Mouse (Mus musculus): ENCODE results near the gene Fam81b. TPM values are rescaled to one million over a fixed set of nuclear protein-coding genes. Genes with fewer than 3 reads are reported as not detected.

The Fam81b gene
- total and polyA plus RNA-seq, 3 experiments: not detected

GRCm38 (mm10) chr13:76160587-76160986 lies 144.3 kb downstream of the Fam81b start:
- no peak overlapping the region for H3K27ac ChIP-seq (ENCODE audit: insufficient read depth, low read depth)
- H3K9me3 ChIP-seq (replicated peaks; ENCODE audit: low read length): no peaks in the 10 kb centered on the region
- in situ Hi-C loops (cut with MboI; ENCODE audit: low pct_ligation_motif_present, low pct_unique_long_range_greater_than_20kb, low sequenced_read_pairs) (no loop called here), dilution Hi-C loops (cut with MboI; ENCODE audit: extremely low pct_ligation_motif_present, extremely low pct_unique_long_range_greater_than_20kb, low sequenced_read_pairs) (no loop called here)
- no peak for DNase-seq (ENCODE audit: extremely low read depth)
- H3K4me1 ChIP-seq (ENCODE audit: control insufficient read depth in 1 of 2, insufficient read depth in 2 of 2): no peaks in the 10 kb centered on the region
- H3K79me2 ChIP-seq (replicated peaks; ENCODE audit: control insufficient read depth, extremely low read depth, insufficient read depth, poor library complexity, severe bottlenecking): no peaks in the 10 kb centered on the region
- H3K4me2 ChIP-seq (ENCODE audit: insufficient read depth, low read depth, poor library complexity, severe bottlenecking): no peak overlapping the region
- H3K36me3 ChIP-seq (replicated peaks in 1 of 2; ENCODE audit: control insufficient read depth in 1 of 2, insufficient read depth in 1 of 2, low read length in 1 of 2): peaks cover 38 to 59% of the 10 kb centered on the region in 2 experiments
- TF ChIP-seq UBTF (IDR thresholded peaks at IDR 0.05; ENCODE audit: low read depth, low read length): no peak
- TF ChIP-seq BHLHE40 (IDR thresholded peaks at IDR 0.05; ENCODE audit: low read depth, low read length): no peak
- no peak for TF ChIP-seq MAFK (IDR thresholded peaks at IDR 0.05; ENCODE audit: insufficient replicate concordance, low read length)
- no peak for TF ChIP-seq CHD2 (IDR thresholded peaks at IDR 0.05; ENCODE audit: low read length)
- no peak for TF ChIP-seq MAX (IDR thresholded peaks at IDR 0.05; ENCODE audit: low read length)
- no peaks in the 10 kb centered on the region for H3K27me3 ChIP-seq (replicated peaks)
- H3K9ac ChIP-seq (ENCODE audit: insufficient read depth, low read depth): no peak overlapping the region
- no peak overlapping the region for H3K4me3 ChIP-seq (replicated peaks in 1 of 3; ENCODE audit: low read depth in 2 of 3, low read length in 2 of 3, poor library complexity in 1 of 3)

DNA sequence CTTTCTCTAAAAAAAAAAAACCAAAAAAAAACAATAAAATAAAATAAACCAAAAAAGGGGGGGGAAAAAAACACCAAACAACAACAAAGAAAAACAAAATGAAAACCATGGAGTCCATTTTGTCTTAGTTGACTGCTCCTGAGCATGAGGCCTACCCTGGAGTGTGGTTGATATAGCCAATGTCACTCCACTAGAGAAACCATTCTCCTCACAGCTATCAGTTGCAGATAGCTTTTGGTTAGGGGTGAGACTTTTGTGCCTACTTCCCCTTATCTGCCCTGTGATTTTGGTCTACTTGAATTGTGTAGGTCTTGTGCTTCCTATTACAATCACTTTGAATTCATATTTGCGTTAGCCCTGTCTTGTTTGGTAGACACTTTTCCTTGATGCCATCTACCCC lies 147.4 kb downstream of the Fam81b start:
- Histone ChIP-seq H3K4me2 (ENCODE audit: insufficient read depth, low read depth, poor library complexity, severe bottlenecking) (no peak overlapping the region), H3K27ac (ENCODE audit: insufficient read depth, low read depth) (no peak overlapping the region), H3K27me3 (replicated peaks) (no peaks in the 10 kb centered on the region), H3K36me3 (replicated peaks in 1 of 2; ENCODE audit: control insufficient read depth in 1 of 2, insufficient read depth in 1 of 2, low read length in 1 of 2) (peaks cover 43 to 77% of the 10 kb centered on the region in 2 experiments), H3K4me3 (replicated peaks in 1 of 3; ENCODE audit: low read depth in 2 of 3, low read length in 2 of 3, poor library complexity in 1 of 3) (no peak overlapping the region), H3K4me1 (ENCODE audit: control insufficient read depth in 1 of 2, insufficient read depth in 2 of 2) (no peaks in the 10 kb centered on the region), H3K79me2 (replicated peaks; ENCODE audit: control insufficient read depth, extremely low read depth, insufficient read depth, poor library complexity, severe bottlenecking) (no peaks in the 10 kb centered on the region), H3K9me3 (replicated peaks; ENCODE audit: low read length) (no peaks in the 10 kb centered on the region), H3K9ac (ENCODE audit: insufficient read depth, low read depth) (no peak overlapping the region)
- DNase-seq (ENCODE audit: extremely low read depth): no peak
- TF ChIP-seq NRF1 (IDR thresholded peaks at IDR 0.05; ENCODE audit: low read depth, low read length) (no peak), IRF4 (IDR thresholded peaks at IDR 0.05; ENCODE audit: low read depth, low read length) (no peak), TCF12 (IDR thresholded peaks at IDR 0.05; ENCODE audit: low read depth, low read length) (no peak), BHLHE40 (IDR thresholded peaks at IDR 0.05; ENCODE audit: low read depth, low read length) (no peak), ELF1 (IDR thresholded peaks at IDR 0.05; ENCODE audit: low read depth, low read length) (no peak), JUN (IDR thresholded peaks at IDR 0.05; ENCODE audit: insufficient read depth, low read depth, low read length) (no peak), MEF2A (IDR thresholded peaks at IDR 0.05; ENCODE audit: borderline replicate concordance, low read depth, low read length) (no peak), MAX (IDR thresholded peaks at IDR 0.05; ENCODE audit: low read length) (no peak), CHD1 (IDR thresholded peaks at IDR 0.05; ENCODE audit: low read depth, low read length) (no peak), ETS1 (conservative IDR thresholded peaks at IDR 0.05; ENCODE audit: low read depth, low read length) (no peak), EP300 (IDR thresholded peaks at IDR 0.05; ENCODE audit: low read length) (no peak), MAZ (IDR thresholded peaks at IDR 0.05; ENCODE audit: low read depth, low read length) (no peak), ZMIZ1 (IDR thresholded peaks at IDR 0.05; ENCODE audit: low read depth, low read length) (no peak), CTCF (conservative IDR thresholded peaks at IDR 0.05 in 1 of 2, IDR thresholded peaks at IDR 0.05 in 1 of 2; ENCODE audit: low read depth in 2 of 2, low read length in 2 of 2) (no peak), SMC3 (IDR thresholded peaks at IDR 0.05; ENCODE audit: low read depth, low read length) (no peak)
- dilution Hi-C loops (cut with MboI; ENCODE audit: extremely low pct_ligation_motif_present, extremely low pct_unique_long_range_greater_than_20kb, low sequenced_read_pairs): no loop called here
- in situ Hi-C loops (cut with MboI; ENCODE audit: low pct_ligation_motif_present, low pct_unique_long_range_greater_than_20kb, low sequenced_read_pairs): no loop called here

All from CH12.LX (cell line).